Mouse (Mus musculus): ENCODE measurements around the gene Ccdc97.

DNA sequence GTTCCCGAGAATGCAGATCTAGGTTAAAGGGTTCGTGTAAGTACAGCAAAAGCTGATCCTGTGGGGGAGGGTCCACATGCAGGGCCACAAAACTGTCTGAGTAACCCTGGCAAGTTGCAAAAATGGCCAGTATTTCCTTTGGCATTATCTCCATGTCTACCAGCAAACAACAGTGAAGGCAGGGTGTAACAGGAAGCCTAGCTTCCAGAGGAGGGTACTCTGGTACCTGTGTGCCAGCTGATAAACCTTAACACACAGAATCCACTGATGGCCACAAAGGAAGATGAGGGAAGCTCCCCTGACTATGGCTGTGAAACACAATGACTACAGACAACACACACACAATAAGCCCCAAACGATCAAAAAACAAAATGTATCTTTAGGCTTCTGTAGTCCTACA is 19.4 kb upstream of the Ccdc97 start:
- TF ChIP-seq CTCF (IDR thresholded peaks at IDR 0.05; ENCODE audit: extremely low read depth, insufficient read length, insufficient replicate concordance, low read depth, low read length) (no peak), POLR2A (IDR thresholded peaks at IDR 0.05; ENCODE audit: low read depth, low read length) (no peak)

Measured in small intestine, adult 2 months (tissue).